Mouse (Mus musculus): ENCODE data around the gene Thtpa.

- TF ChIP-seq CTCF (IDR thresholded peaks at IDR 0.05; ENCODE audit: low read depth) (no peak), EP300 (IDR thresholded peaks at IDR 0.05; ENCODE audit: low read depth) (no peak)
These were observed 12.4 kb downstream of the Thtpa start for GRCm38 (mm10) chr14:55106990-55107389.

Measured in liver, embryonic 14.5 days (tissue).